Mouse (Mus musculus) liver, embryonic 14.5 days (tissue): ENCODE measurements around the gene Mad2l1. TPM values are rescaled to one million over a fixed set of nuclear protein-coding genes. Genes with fewer than 3 reads are reported as not detected.
A peak's percentile ranks its signal among the peaks of the same experiment; 100 is the strongest.

Experiments
- ATAC-seq: fragments of 200-750 bp; cut with Nextera tagmentation; 2 replicates; pipeline ENCODE4 v1.8.0; 2017; ENCODE audit warnings: moderate number of reproducible peaks, mild to moderate bottlenecking, moderate library complexity; ENCODE audit not compliant: insufficient read depth
- DNase-seq, 3 experiments: peaks; one replicate each; pipeline ENCODE4 v3.0.0-alpha.2; 2012 to 2013; ENCODE audit warnings: low read depth in 3 of 3, low spot score in 3 of 3
- H3K27ac ChIP-seq: fragments of 300-500 bp; sonication (generic); 2 replicates; pipeline ENCODE4 v1.5.1; 2014; ENCODE audit warnings: moderate library complexity, mild to moderate bottlenecking, control low read depth, inconsistent platforms
- H3K27me3 ChIP-seq: fragments of 300-500 bp; sonication (generic); 2 replicates; pipeline ENCODE4 v1.6.1; 2014; ENCODE audit warnings: mild to moderate bottlenecking, low read length, moderate library complexity; ENCODE audit not compliant: control insufficient read depth, insufficient read depth
- H3K36me3 ChIP-seq: fragments of 300-500 bp; sonication (generic); replicated peaks from 2 replicates; pipeline ENCODE4 v1.6.1; 2014; ENCODE audit warnings: low read depth; ENCODE audit not compliant: control insufficient read depth, insufficient read depth
- H3K4me1 ChIP-seq, 2 experiments: fragments of 200-500 bp in 1 of 2; fragments of 300-500 bp in 1 of 2; sonication (generic) in 1 of 2; replicated peaks; 2 replicates each; pipeline ENCODE4 v1.6.1; 2012 to 2014; ENCODE audit warnings: antibody characterized with exemption in 1 of 2, inconsistent platforms in 1 of 2, low read length in 1 of 2; ENCODE audit not compliant: control insufficient read depth in 2 of 2, insufficient read depth in 2 of 2
- H3K4me2 ChIP-seq: fragments of 300-500 bp; sonication (generic); 2 replicates; pipeline ENCODE4 v1.6.1; 2014; ENCODE audit warnings: low read depth, mild to moderate bottlenecking, control low read depth, moderate library complexity
- H3K4me3 ChIP-seq, 2 experiments: fragments of 200-500 bp in 1 of 2; fragments of 300-500 bp in 1 of 2; sonication (generic) in 1 of 2; 2 replicates each; pipeline ENCODE4 v1.5.1; 2012 to 2014; ENCODE audit warnings: low read depth in 2 of 2, low read length in 2 of 2, mild to moderate bottlenecking in 2 of 2, control low read depth in 1 of 2, inconsistent platforms in 1 of 2, moderate library complexity in 1 of 2; ENCODE audit not compliant: insufficient read depth in 1 of 2
- H3K9ac ChIP-seq: fragments of 300-500 bp; sonication (generic); replicated peaks from 2 replicates; pipeline ENCODE4 v1.6.1; 2014; ENCODE audit warnings: mild to moderate bottlenecking, control low read depth, moderate library complexity
- H3K9me3 ChIP-seq: fragments of 300-500 bp; sonication (generic); 2 replicates; pipeline ENCODE4 v1.6.1; 2016; ENCODE audit warnings: low read length, mixed read lengths; ENCODE audit not compliant: control insufficient read depth
- CTCF ChIP-seq: IDR thresholded peaks from 2 replicates; pipeline ENCODE4 v1.5.1; 2016; ENCODE audit warnings: antibody characterized with exemption, low read depth, control low read depth
- EP300 ChIP-seq: IDR thresholded peaks from 2 replicates; pipeline ENCODE4 v1.6.1; 2016; ENCODE audit warnings: antibody characterized with exemption, low read depth
- WGBS: fragments of 180-500 bp; shearing (Covaris S2); extraction: QIAGEN DNeasy Blood & Tissue Kit; methylation state at CpG from one replicate; pipeline ENCODE4 v1.1.7; 2014; ENCODE audit not compliant: insufficient replicate concordance; 5-methylcytosine and 5-hydroxymethylcytosine counted together
- polyA plus RNA-seq, 2 experiments: library from polyadenylated mRNA; depleted of rRNA in 1 of 2; stranded (reverse) in 1 of 2; unstranded in 1 of 2; fragments of >200 nt; fragmentation: Nextera tagmentation in 1 of 2; extraction: Ambion mirVana in 1 of 2; gene quantifications; 2 replicates each; pipeline versions ENCODE4 v1.2.1 to v1.2.3; 2012 to 2014

Mad2l1 gene
- polyA plus RNA-seq (2012; rRNA removed), result 28.4 and 49.3 TPM in 2 replicates
- polyA plus RNA-seq (2014; fragmentation: Nextera tagmentation; extraction: Ambion mirVana), result 95.0 and 97.2 TPM in 2 replicates

DNA sequence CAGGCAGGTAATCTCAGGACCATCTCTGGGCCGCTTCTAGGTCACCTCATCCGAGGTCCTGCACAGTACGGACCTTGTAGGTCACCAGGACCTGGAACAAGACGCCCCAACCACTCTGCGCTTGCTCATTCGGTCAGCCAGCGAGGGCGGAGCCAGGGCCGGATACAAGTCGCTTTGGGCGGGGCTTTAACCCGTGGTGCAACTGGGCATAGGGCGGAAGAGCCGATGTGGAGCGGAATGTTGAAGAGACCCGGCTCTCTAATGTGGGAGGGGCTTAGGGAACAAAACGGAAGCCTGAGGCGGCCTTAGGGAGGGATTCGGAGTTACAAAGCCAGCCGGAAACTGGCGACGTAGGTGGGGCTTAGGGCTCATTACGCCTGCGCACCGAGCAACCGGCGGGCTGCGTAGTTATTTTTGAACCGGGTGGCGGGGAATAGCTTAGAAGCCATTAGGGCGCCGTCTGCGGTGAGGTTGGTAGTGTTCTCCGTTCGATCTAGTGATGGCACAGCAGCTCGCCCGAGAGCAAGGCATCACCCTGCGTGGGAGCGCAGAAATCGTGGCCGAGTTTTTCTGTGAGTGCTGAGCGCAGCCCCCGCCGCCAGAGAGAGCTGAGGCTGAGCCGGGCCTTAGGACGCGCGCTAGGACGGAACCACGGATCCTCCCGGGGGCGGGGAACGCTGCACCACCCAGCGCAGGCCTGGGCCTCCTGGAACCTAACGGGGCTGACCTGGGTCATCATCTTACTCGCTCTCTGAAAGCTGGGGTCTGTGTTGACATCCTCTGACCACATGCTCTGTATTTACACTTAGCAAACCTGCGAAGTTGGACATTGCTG lies at the start of gene Mad2l1:
Mad2l1 (plus strand) TSS at position 363 of the 835 bp plus-strand sequence.
- Histone ChIP-seq H3K4me1 (peaks cover 9 to 15% of the 10 kb centered on the region in 2 experiments), H3K4me2 (peak within 1 kb of the TSS; percentile 93), H3K9me3 (no peaks in the 10 kb centered on the region), H3K27me3 (no peaks in the 10 kb centered on the region), H3K4me3 (peak within 1 kb of the TSS; percentile 72 to 89), H3K27ac (peak within 1 kb of the TSS; percentile 77), H3K9ac (peak within 1 kb of the TSS; percentile 90), H3K36me3 (peaks cover 28% of the 10 kb centered on the region)
- DNase-seq (peak; percentile 99), ATAC-seq (peak; percentile 97)
- under 1% methylated on average over 57 of the region's 57 CpGs for WGBS
- TF ChIP-seq CTCF (peak; percentile 45), EP300 (no peak)

DNA sequence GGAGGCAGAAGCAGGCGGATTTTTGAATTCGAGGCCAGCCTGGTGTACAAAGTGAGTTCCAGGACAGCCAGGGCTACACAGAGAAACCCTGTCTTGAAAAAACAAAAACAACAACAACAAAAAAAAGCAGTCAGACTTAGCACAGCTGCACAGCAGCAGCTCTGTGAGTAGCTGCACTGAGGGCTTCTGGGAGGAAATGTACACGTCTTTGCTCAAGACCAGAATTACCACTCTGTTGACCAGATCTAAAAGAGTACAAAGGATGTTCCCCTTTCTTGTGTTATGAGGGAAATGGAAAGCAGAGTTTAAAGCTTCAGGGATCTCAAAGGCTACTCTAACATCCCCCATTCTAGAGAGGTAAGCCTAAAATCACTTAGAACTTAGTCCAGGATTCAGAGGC lies 41.5 kb upstream of the Mad2l1 start:
- Histone ChIP-seq H3K4me3 (no peak overlapping the region), H3K4me1 (no peaks in the 10 kb centered on the region), H3K9ac (no peak overlapping the region), H3K36me3 (no peaks in the 10 kb centered on the region), H3K27ac (no peak overlapping the region), H3K9me3 (no peaks in the 10 kb centered on the region), H3K27me3 (no peaks in the 10 kb centered on the region), H3K4me2 (no peak overlapping the region)
- no peak for TF ChIP-seq EP300
- no peak for TF ChIP-seq CTCF
- 42% methylated on average over 3 of the region's 3 CpGs for WGBS
- DNase-seq (no peak), ATAC-seq (no peak)

DNA sequence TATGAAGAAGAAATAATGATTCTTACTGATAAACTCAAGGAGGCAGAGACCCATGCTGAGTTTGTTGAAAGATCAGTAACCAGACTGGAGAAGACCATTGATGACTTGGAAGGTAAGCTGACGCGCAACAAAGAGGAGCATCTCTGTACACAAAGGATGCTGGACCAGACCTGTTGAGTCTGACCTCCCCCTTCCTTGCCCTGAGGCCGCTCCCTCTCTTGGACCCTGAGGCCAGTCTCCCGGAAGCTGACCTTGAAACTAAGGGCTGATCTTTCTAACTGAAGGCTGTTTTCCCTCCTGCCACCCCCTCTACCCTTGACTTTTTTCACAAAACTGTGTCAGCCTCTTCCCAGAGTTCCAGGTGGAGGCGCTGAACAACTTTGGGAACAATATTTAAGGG lies 18.8 kb upstream of the Mad2l1 start:
- Histone ChIP-seq H3K9me3 (no peaks in the 10 kb centered on the region), H3K9ac (no peak overlapping the region), H3K4me2 (no peak overlapping the region), H3K4me1 (no peaks in the 10 kb centered on the region; a peak in 1 of 4 replicates), H3K4me3 (no peak overlapping the region), H3K36me3 (no peaks in the 10 kb centered on the region), H3K27ac (no peak overlapping the region), H3K27me3 (no peaks in the 10 kb centered on the region)
- WGBS, result 84% methylated on average over 5 of the region's 5 CpGs
- DNase-seq (no peak), ATAC-seq (no peak)
- TF ChIP-seq CTCF (no peak), EP300 (no peak)

DNA sequence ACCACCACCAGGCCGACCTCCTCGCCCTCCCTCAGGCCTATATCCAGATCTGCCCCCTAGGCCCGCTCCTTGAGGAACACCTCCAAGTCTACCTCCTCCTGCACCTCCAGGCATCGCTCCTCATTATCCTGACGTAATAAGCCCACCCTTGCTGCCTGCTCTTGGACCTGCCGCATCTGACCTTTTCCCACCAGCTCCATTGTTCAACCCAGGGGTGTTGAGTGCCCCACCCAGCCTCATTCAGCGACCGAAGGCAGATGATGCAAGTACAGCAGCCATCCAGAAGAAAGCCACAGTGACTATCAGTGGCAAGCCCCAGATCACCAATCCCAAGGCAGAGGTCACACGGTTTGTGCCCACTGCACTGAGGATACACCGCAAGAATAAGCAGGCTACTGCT lies 6.8 kb upstream of the Mad2l1 start:
- 78% methylated on average over 10 of the region's 10 CpGs for WGBS
- TF ChIP-seq CTCF (no peak), EP300 (no peak)
- no peak overlapping the region for H3K9ac ChIP-seq
- H3K9me3 ChIP-seq, result no peaks in the 10 kb centered on the region
- no peak overlapping the region for H3K4me3 ChIP-seq
- no peaks in the 10 kb centered on the region for H3K36me3 ChIP-seq
- H3K27ac ChIP-seq, result no peak overlapping the region
- H3K4me1 ChIP-seq, result no peaks in the 10 kb centered on the region
- DNase-seq, result no peak
- no peaks in the 10 kb centered on the region for H3K27me3 ChIP-seq
- no peak overlapping the region for H3K4me2 ChIP-seq
- ATAC-seq, result no peak

- Histone ChIP-seq H3K4me2 (no peak overlapping the region), H3K27ac (no peak overlapping the region), H3K4me1 (peaks cover 9 to 15% of the 10 kb centered on the region in 2 experiments), H3K27me3 (no peaks in the 10 kb centered on the region), H3K4me3 (no peak overlapping the region), H3K9me3 (no peaks in the 10 kb centered on the region), H3K9ac (no peak overlapping the region), H3K36me3 (peaks cover 10% of the 10 kb centered on the region)
- peak; percentile 22 to 50 (median 37) for DNase-seq
- no peak for ATAC-seq
- TF ChIP-seq CTCF (peak; percentile 51; the same call in 1 of the 2 replicates), EP300 (no peak)
- 33% methylated on average over 3 of the region's 3 CpGs for WGBS
Observed at GRCm38 (mm10) chr6:66533241-66533640, 1.9 kb upstream of the Mad2l1 start.
